ENCODE assay signal across 8 mouse cellular contexts in genomic region chr13:95326611-95327344, GRCm38 (mm10). TPM values are rescaled to one million over a fixed set of nuclear protein-coding genes. Genes with fewer than 3 reads are reported as not detected.
DNase-seq lines count a peak whose midpoint lies in the region; ATAC-seq lines count a peak whose summit lies in the region.

No protein-coding gene starts in this region.

- no peaks in the 10 kb centered on the region for H3K36me3 ChIP-seq in heart, embryonic 11.5 days (ENCODE audit: control insufficient read depth, insufficient read depth, low read length)
- 0 out of 2 replicates have a peak, but pooled peaks cover 10% of the 10 kb centered on the region for H3K36me3 ChIP-seq in hindbrain, embryonic 10.5 days
- H3K36me3 ChIP-seq in liver, embryonic 15.5 days (replicated peaks): no peaks in the 10 kb centered on the region

- peak overlapping the region; percentile 87 for H3K4me3 ChIP-seq in heart, embryonic 11.5 days (ENCODE audit: low read depth, low read length)
- H3K4me3 ChIP-seq in hindbrain, embryonic 10.5 days: peak overlapping the region; percentile 91
- peak overlapping the region; percentile 63 for H3K4me3 ChIP-seq in liver, embryonic 15.5 days (replicated peaks)

- no peak for DNase-seq in heart, postnatal 10 days
- DNase-seq in adipocyte (ENCODE audit: low spot score): peak; percentile 39
- DNase-seq in hindbrain, embryonic 10.5 days (ENCODE audit: low spot score): peak; percentile 60
- no peak for DNase-seq in thymus, postnatal 14 days
- no peak for DNase-seq in adrenal gland, postnatal 10 days
- no peak for DNase-seq in left cerebral cortex, postnatal 36 days (ENCODE audit: low spot score in 2 of 2)

- no peak for ATAC-seq in heart, embryonic 11.5 days (replicated peaks; ENCODE audit: insufficient number of reproducible peaks, low FRiP score, low TSS enrichment)
- no peak for ATAC-seq in liver, embryonic 15.5 days (ENCODE audit: insufficient read depth)

- H3K9me3 ChIP-seq in heart, embryonic 11.5 days (replicated peaks; ENCODE audit: control insufficient read depth, low read length): no peaks in the 10 kb centered on the region
- H3K9me3 ChIP-seq in hindbrain, embryonic 10.5 days: no peaks in the 10 kb centered on the region
- H3K9me3 ChIP-seq in liver, embryonic 15.5 days (replicated peaks): no peaks in the 10 kb centered on the region

- H3K9ac ChIP-seq in heart, embryonic 11.5 days (ENCODE audit: low read depth, low read length): peak overlapping the region; percentile 99
- 0 out of 2 replicates have a peak overlapping the region, but pooled peaks have one; percentile 1 for H3K9ac ChIP-seq in liver, embryonic 15.5 days

- H3K27me3 ChIP-seq in heart, embryonic 11.5 days (ENCODE audit: control insufficient read depth, insufficient read depth, low read length): no peaks in the 10 kb centered on the region
- no peaks in the 10 kb centered on the region for H3K27me3 ChIP-seq in hindbrain, embryonic 10.5 days (ENCODE audit: insufficient read depth, poor library complexity, severe bottlenecking)
- H3K27me3 ChIP-seq in liver, embryonic 15.5 days: peaks cover 34% of the 10 kb centered on the region

- 19% methylated on average over 21 of the region's 21 CpGs for WGBS in heart, embryonic 11.5 days (ENCODE audit: insufficient replicate concordance)
- WGBS in hindbrain, embryonic 10.5 days: 13% methylated on average over 21 of the region's 21 CpGs
- WGBS in liver, embryonic 15.5 days (ENCODE audit: insufficient replicate concordance): 26% methylated on average over 21 of the region's 21 CpGs

- no peak overlapping the region for H3K27ac ChIP-seq in heart, embryonic 11.5 days (ENCODE audit: low read depth, low read length)
- H3K27ac ChIP-seq in hindbrain, embryonic 10.5 days: peak overlapping the region; percentile 100
- H3K27ac ChIP-seq in liver, embryonic 15.5 days (replicated peaks): no peak overlapping the region

- peak overlapping the region; percentile 89 for H3K4me2 ChIP-seq in heart, embryonic 11.5 days
- peak overlapping the region; percentile 75 for H3K4me2 ChIP-seq in liver, embryonic 15.5 days

- H3K4me1 ChIP-seq in heart, embryonic 11.5 days (ENCODE audit: control insufficient read depth, insufficient read depth, low read length): peaks cover 8% of the 10 kb centered on the region
- peaks cover 25% of the 10 kb centered on the region for H3K4me1 ChIP-seq in hindbrain, embryonic 10.5 days (replicated peaks)
- H3K4me1 ChIP-seq in liver, embryonic 15.5 days (replicated peaks): peaks cover 14% of the 10 kb centered on the region; the same call in 1 of the 2 replicates

- intact Hi-C loops in heart, postnatal 10 days (cut with DNase I): no loop called here
- intact Hi-C loops in left cerebral cortex, postnatal 36 days (cut with DNase I): loop anchor here (5.0 kb wide), 1 partner anchor 104 kb away; no protein-coding TSS in a partner anchor

RNA-seq across cellular contexts. Expression of gene Zbed3, which starts 3.4 kb away (rescaled TPM):
- 56.0 and 57.8 TPM in 2 replicates for polyA plus RNA-seq in heart, embryonic 11.5 days (2014; fragmentation: Nextera tagmentation; extraction: Ambion mirVana)
- total RNA-seq in heart, postnatal 10 days (2021): 10 to 100 TPM; 29.2 to 30.0 TPM
- polyA plus RNA-seq in hindbrain, embryonic 10.5 days (2016; fragmentation: Nextera tagmentation; extraction: Ambion mirVana): 54.6 and 63.3 TPM in 2 replicates
- 5.2 and 5.7 TPM in 2 replicates for polyA plus RNA-seq in liver, embryonic 15.5 days (2015; fragmentation: Nextera tagmentation; extraction: Ambion mirVana)
- total RNA-seq in adrenal gland, postnatal 10 days (2021): 10 to 100 TPM; 34.9 to 36.3 TPM
- total RNA-seq in left cerebral cortex, postnatal 36 days (2021): 10 to 100 TPM; 14.0 to 19.2 TPM

RNA-seq across cellular contexts. Expression of gene Aggf1, which starts 48.4 kb away (rescaled TPM):
- 26.5 and 30.7 TPM in 2 replicates for polyA plus RNA-seq in heart, embryonic 11.5 days (2014; fragmentation: Nextera tagmentation; extraction: Ambion mirVana)
- total RNA-seq in heart, postnatal 10 days (2021): 10 to 100 TPM; 25.7 to 28.2 TPM
- polyA plus RNA-seq in hindbrain, embryonic 10.5 days (2016; fragmentation: Nextera tagmentation; extraction: Ambion mirVana): 37.4 and 39.9 TPM in 2 replicates
- 15.8 and 17.8 TPM in 2 replicates for polyA plus RNA-seq in liver, embryonic 15.5 days (2015; fragmentation: Nextera tagmentation; extraction: Ambion mirVana)
- 10 to 100 TPM; 30.0 to 36.7 TPM for total RNA-seq in adrenal gland, postnatal 10 days (2021)
- 10 to 100 TPM; 50.1 to 51.2 TPM for total RNA-seq in left cerebral cortex, postnatal 36 days (2021)

Comparison
In these comparisons a context has a peak if more than half of its experiments do, and no peak if none do; other contexts are left out.
1. DNase-seq: peak in adipocyte (single experiment) and hindbrain, embryonic 10.5 days (single experiment); none in heart, postnatal 10 days (0 of 2), thymus, postnatal 14 days (single experiment), adrenal gland, postnatal 10 days (single experiment) and left cerebral cortex, postnatal 36 days (0 of 2).
2. Peak in every context shown above with its lines, with median percentiles within 50 percentile points of each other: H3K4me3 ChIP-seq.